ENCODE assay signal across 19 mouse cellular contexts in genomic region chr17:49650366-49650765, GRCm38 (mm10). TPM values are rescaled to one million over a fixed set of nuclear protein-coding genes. Genes with fewer than 3 reads are reported as not detected.
DNase-seq lines count a peak whose midpoint lies in the region; ATAC-seq and TF ChIP-seq lines count a peak whose summit lies in the region.
"Had no signal": no experiment of that assay in that cellular context is flagged by ENCODE, and none has a peak within 500 bp of the region (broad histone marks: within the 10 kb centered on the region; RNA-seq: fewer than 3 reads in every experiment).

No protein-coding gene starts in this region.

- H3K27me3 ChIP-seq in intestine, postnatal 0 days (replicated peaks; ENCODE audit: control insufficient read depth, insufficient read depth, low read length): no peaks in the 10 kb centered on the region
- H3K27me3 ChIP-seq in intestine, embryonic 16.5 days (replicated peaks; ENCODE audit: control insufficient read depth, insufficient read depth, low read length): no peaks in the 10 kb centered on the region
- H3K27me3 ChIP-seq in liver, postnatal 0 days (ENCODE audit: insufficient read depth, low read length): no peaks in the 10 kb centered on the region
- H3K27me3 ChIP-seq in E14TG2a.4 (ENCODE audit: insufficient read depth, low read length) (no peaks in the 10 kb centered on the region), Patski (no peaks in the 10 kb centered on the region)
- H3K27me3 ChIP-seq: hindbrain, embryonic 13.5 days; limb, embryonic 12.5 days; liver, embryonic 13.5 days had no signal

- H3K36me3 ChIP-seq in intestine, postnatal 0 days (ENCODE audit: control insufficient read depth, insufficient read depth): no peaks in the 10 kb centered on the region
- H3K36me3 ChIP-seq in intestine, embryonic 16.5 days (ENCODE audit: control insufficient read depth, insufficient read depth, low read length): no peaks in the 10 kb centered on the region
- no peaks in the 10 kb centered on the region for H3K36me3 ChIP-seq in liver, postnatal 0 days (replicated peaks; ENCODE audit: insufficient read depth, low read length)
- no peaks in the 10 kb centered on the region for H3K36me3 ChIP-seq in E14TG2a.4 (ENCODE audit: insufficient read depth, low read length)
- H3K36me3 ChIP-seq: forebrain, embryonic 10.5 days; hindbrain, embryonic 13.5 days; limb, embryonic 12.5 days; liver, embryonic 13.5 days had no signal

- H3K4me3 ChIP-seq in intestine, postnatal 0 days (ENCODE audit: low read depth, low read length): no peak overlapping the region
- no peak overlapping the region for H3K4me3 ChIP-seq in intestine, embryonic 16.5 days (ENCODE audit: low read length)
- no peak overlapping the region for H3K4me3 ChIP-seq in liver, postnatal 0 days (ENCODE audit: low read depth, low read length)
- no peak overlapping the region for H3K4me3 ChIP-seq in E14TG2a.4 (replicated peaks; ENCODE audit: low read length)
- H3K4me3 ChIP-seq: forebrain, embryonic 10.5 days; hindbrain, embryonic 13.5 days; limb, embryonic 12.5 days; liver, embryonic 13.5 days had no signal

- no peak for DNase-seq in liver, postnatal 0 days
- DNase-seq in liver (no peak), Patski (ENCODE audit: low read depth, low spot score) (no peak)
- DNase-seq in frontal cortex, postnatal 25 days (ENCODE audit: low spot score in 2 of 2): no peak
- DNase-seq in right cerebral cortex, postnatal 10 days (ENCODE audit: low spot score in 2 of 2): no peak
- DNase-seq: B cell, adult 2 months; cerebellum, adult 11-12 months; cerebellum, postnatal 10 days; gastrocnemius, postnatal 14 days; heart, adult 18-20 months; kidney, adult 8-10 months; liver, embryonic 13.5 days had no signal

- ATAC-seq in intestine, postnatal 0 days: no peak
- ATAC-seq in intestine, embryonic 16.5 days: no peak
- no peak for ATAC-seq in liver, postnatal 0 days
- ATAC-seq in Patski: no peak

- TF ChIP-seq CTCF in intestine, postnatal 0 days (IDR thresholded peaks at IDR 0.05; ENCODE audit: low read depth): peak; percentile 38; the same call in 1 of the 2 replicates
- 0 out of 2 replicates have a peak, but pooled peaks have one; percentile 15 for TF ChIP-seq CTCF in liver, postnatal 0 days (IDR thresholded peaks at IDR 0.05; ENCODE audit: low read depth)
- peak; percentile 37 for TF ChIP-seq CTCF in E14TG2a.4 (conservative IDR thresholded peaks at IDR 0.05; ENCODE audit: low read length)
- TF ChIP-seq CTCF in Patski (IDR thresholded peaks at IDR 0.05): peak; percentile 55

- H3K4me1 ChIP-seq in intestine, postnatal 0 days (replicated peaks; ENCODE audit: control insufficient read depth, insufficient read depth, low read length): no peaks in the 10 kb centered on the region
- no peaks in the 10 kb centered on the region for H3K4me1 ChIP-seq in intestine, embryonic 16.5 days (ENCODE audit: control insufficient read depth, insufficient read depth, low read length)
- no peaks in the 10 kb centered on the region for H3K4me1 ChIP-seq in liver, postnatal 0 days (ENCODE audit: insufficient read depth)
- H3K4me1 ChIP-seq in E14TG2a.4 (replicated peaks; ENCODE audit: low read depth, low read length): no peaks in the 10 kb centered on the region
- H3K4me1 ChIP-seq: limb, embryonic 12.5 days; liver, embryonic 13.5 days had no signal

- WGBS in intestine, postnatal 0 days: 84% methylated on average over 4 of the region's 4 CpGs
- whole genome bisulfite sequencing in intestine, embryonic 16.5 days: 86% methylated on average over 4 of the region's 4 CpGs
- 69% methylated on average over 4 of the region's 4 CpGs for WGBS in liver, postnatal 0 days (ENCODE audit: insufficient replicate concordance)

- no peak for TF ChIP-seq EP300 in liver, postnatal 0 days (IDR thresholded peaks at IDR 0.05; ENCODE audit: low read depth)

- no peaks in the 10 kb centered on the region for H3K9me3 ChIP-seq in intestine, postnatal 0 days (ENCODE audit: control insufficient read depth)
- peaks cover 4% of the 10 kb centered on the region; the same call in 1 of the 2 replicates for H3K9me3 ChIP-seq in intestine, embryonic 16.5 days (ENCODE audit: control insufficient read depth, low read length)
- no peaks in the 10 kb centered on the region for H3K9me3 ChIP-seq in liver, postnatal 0 days (ENCODE audit: low read length)
- peaks cover 9% of the 10 kb centered on the region for H3K9me3 ChIP-seq in E14TG2a.4 (ENCODE audit: low read length)
- H3K9me3 ChIP-seq: hindbrain, embryonic 13.5 days had no signal

- CTCF ChIA-PET in Patski (lab: Charles Lee): no interaction called here

- no peak overlapping the region for H3K4me2 ChIP-seq in intestine, postnatal 0 days (replicated peaks; ENCODE audit: low read depth)
- H3K4me2 ChIP-seq in intestine, embryonic 16.5 days (ENCODE audit: low read depth, low read length): no peak overlapping the region
- H3K4me2 ChIP-seq in liver, postnatal 0 days (ENCODE audit: low read depth, low read length): no peak overlapping the region
- H3K4me2 ChIP-seq: hindbrain, embryonic 13.5 days; limb, embryonic 12.5 days; liver, embryonic 13.5 days; midbrain, embryonic 11.5 days had no signal

- in situ Hi-C loops in Patski (cut with MboI; ENCODE audit: low pct_unique_long_range_greater_than_20kb): no loop called here

- H3K27ac ChIP-seq in intestine, postnatal 0 days (ENCODE audit: low read depth, low read length): no peak overlapping the region
- H3K27ac ChIP-seq in intestine, embryonic 16.5 days (ENCODE audit: low read length): no peak overlapping the region
- no peak overlapping the region for H3K27ac ChIP-seq in liver, postnatal 0 days (ENCODE audit: low read depth)
- H3K27ac ChIP-seq: forebrain, embryonic 10.5 days; hindbrain, embryonic 13.5 days; limb, embryonic 12.5 days; liver, embryonic 13.5 days had no signal

- POLR2A ChIA-PET in Patski (lab: Charles Lee): no interaction called here

- no peak overlapping the region for H3K9ac ChIP-seq in intestine, postnatal 0 days (ENCODE audit: low read depth, low read length)
- H3K9ac ChIP-seq in intestine, embryonic 16.5 days (ENCODE audit: low read depth, low read length): no peak overlapping the region
- H3K9ac ChIP-seq in liver, postnatal 0 days (replicated peaks): no peak overlapping the region
- H3K9ac ChIP-seq: hindbrain, embryonic 13.5 days; limb, embryonic 12.5 days; liver, embryonic 13.5 days had no signal

RNA-seq across cellular contexts. Expression of gene Kif6, which starts 35.4 kb away (rescaled TPM):
- polyA plus RNA-seq in intestine, postnatal 0 days (2015; fragmentation: Nextera tagmentation; extraction: Ambion mirVana): 0.22 and 0.39 TPM in 2 replicates
- polyA plus RNA-seq in intestine, embryonic 16.5 days (2015; fragmentation: Nextera tagmentation; extraction: Ambion mirVana): 1.1 and 1.2 TPM in 2 replicates
- not detected in 2 replicates for polyA plus RNA-seq in liver, postnatal 0 days (2015; fragmentation: Nextera tagmentation; extraction: Ambion mirVana)
- 3.2 TPM for polyA plus RNA-seq in Patski (2021)
